Mouse (Mus musculus) MEL-GATA-1-ER (cell line): Measurements from ENCODE around the gene Hist1h4c.

Source experiments
- DNase-seq: peaks from one replicate; pipeline ENCODE4 v3.0.0-alpha.2; 2012; ENCODE audit warnings: low read depth; ENCODE audit errors: extremely low read depth

The Hist1h4c gene

GRCm38 (mm10) chr13:23698300-23698693, at the start of gene Hist1h4c:
Gene Hist1h4c (minus strand): TSS chr13:23698454.
- peak; percentile 99 for DNase-seq

- no peak for DNase-seq
Measured at GRCm38 (mm10) chr13:23747892-23748288, 49.6 kb upstream of the Hist1h4c start.

GRCm38 (mm10) chr13:23747081-23747891, 49.0 kb upstream of the Hist1h4c start:
- DNase-seq: peak; percentile 75

DNA sequence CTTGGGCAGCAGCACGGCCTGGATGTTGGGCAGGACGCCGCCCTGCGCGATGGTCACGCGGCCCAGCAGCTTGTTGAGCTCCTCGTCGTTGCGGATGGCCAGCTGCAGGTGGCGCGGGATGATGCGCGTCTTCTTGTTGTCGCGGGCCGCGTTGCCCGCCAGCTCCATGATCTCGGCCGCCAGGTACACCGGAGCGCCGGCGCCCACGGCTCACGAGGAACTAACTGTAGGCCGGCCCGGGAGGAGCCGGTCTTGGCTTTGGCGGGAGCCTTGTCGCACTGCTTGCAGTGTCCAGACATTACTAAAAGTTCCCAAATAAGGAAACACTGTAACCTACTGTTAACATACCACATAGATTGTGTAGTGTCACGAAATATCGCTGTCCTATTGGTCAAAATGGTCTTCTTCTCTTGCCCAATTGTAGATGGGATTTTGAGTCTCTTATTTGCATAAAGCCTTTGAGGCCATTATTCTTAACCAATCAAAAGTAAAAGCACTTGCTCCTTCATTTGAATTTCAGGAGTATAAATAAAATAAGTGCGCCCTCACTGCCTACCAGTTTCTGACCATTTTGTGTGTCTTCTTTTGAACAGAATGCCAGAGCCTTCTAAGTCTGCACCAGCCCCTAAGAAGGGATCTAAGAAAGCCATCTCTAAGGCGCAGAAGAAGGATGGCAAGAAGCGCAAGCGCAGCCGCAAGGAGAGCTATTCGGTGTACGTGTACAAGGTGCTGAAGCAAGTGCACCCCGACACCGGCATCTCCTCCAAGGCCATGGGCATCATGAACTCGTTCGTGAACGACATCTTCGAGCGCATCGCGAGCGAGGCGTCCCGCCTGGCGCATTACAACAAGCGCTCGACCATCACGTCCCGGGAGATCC, 48.2 kb upstream of the Hist1h4c start, which contains the start of gene Hist1h2bb:
TSS of gene Hist1h2bb (plus strand) at position 534 of the 880 bp plus-strand sequence.
- DNase-seq: peak; percentile 99

DNA sequence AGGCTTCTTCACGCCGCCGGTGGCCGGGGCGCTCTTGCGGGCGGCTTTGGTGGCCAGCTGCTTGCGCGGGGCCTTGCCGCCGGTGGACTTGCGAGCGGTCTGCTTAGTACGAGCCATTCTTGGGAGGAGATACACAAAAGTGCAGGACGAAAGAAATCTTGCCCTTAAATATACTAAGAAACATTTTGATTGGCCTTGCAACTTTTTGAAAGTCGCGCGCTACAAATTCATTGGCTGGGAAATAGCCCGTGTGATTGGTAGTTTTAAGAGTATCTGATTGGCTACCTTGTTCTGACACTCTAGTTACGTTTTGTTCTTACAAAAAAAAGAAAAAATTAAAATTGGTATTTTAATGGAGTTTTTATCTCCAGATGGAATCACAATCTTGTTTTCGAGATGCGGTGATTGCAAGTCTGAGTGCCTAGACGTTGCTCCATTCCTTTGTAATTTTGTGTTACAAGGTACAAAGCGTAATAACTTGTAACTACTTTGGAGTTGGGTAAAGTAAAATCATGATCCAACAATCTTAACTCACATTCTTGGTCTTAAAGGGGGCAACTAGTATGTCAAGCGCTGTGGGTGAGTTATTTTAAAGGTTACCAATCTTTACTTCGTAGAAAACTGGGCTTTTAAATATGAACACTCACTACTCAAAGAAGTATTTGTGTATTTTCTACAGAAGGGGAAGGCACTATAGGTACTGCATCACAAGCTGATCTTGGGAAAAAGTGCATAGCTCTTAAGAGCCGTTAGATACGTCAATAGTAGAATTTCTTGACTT, 47.3 kb upstream of the Hist1h4c start, which contains the start of gene Hist1h3c:
TSS of gene Hist1h3c (minus strand) at position 222 of the 781 bp plus-strand sequence.
- peak; percentile 98 for DNase-seq

DNA sequence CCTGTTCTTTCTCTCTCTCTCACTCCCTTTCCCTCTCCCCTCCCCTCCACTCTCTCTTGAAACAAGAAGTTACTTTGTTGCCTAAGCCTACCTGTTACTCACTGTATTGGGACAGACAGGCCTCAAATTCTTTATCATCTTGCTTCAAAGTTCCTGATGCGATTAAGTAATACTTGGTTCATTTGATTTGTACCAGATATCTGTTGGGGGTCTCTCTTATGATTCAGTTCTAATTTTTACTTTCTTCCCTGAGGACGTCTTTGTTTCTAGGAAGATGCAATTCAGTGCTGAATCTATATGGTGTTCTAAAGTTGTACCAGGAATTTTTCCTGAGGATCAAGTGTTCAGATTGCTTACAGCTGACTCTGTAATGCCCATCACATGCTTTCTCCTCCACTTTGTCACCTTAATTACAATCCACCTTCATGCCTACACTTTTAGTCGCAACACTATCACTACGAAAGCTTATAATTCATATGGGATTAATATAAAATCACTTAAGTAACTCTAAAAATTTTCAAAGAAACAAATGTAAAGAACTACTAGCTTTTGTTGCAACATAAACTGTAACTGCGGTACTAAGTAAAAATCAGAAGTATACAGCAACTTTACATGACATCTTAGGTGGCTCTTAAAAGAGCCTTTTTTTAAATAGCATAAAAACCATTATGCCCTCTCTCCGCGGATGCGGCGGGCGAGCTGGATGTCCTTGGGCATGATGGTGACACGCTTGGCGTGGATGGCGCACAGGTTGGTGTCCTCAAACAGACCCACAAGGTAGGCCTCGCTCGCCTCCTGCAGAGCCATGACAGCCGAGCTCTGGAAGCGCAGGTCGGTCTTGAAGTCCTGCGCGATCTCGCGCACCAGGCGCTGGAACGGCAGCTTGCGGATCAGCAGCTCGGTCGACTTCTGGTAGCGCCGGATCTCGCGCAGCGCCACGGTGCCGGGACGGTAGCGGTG, 46.4 kb upstream of the Hist1h4c start:
- DNase-seq: peak; percentile 72

DNA sequence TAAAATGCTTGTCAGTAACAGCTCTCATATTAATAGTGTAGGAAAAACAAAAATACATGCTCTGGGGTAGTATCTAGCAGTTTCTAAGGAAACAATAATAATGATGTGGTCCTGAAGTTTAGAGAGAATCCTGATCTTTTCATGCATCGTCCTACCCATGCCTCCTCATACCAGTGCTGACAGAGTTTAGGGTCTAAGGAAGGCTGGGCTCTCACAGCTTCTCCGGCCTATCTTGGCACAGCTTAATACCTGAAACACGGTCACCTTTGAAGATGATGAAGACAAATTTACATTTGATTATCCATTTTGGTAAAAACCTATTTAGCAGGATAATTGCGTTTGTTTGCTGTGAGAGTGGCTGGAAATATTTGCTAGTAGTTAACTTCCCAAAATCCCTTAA, 45.7 kb upstream of the Hist1h4c start:
- no peak for DNase-seq

DNA sequence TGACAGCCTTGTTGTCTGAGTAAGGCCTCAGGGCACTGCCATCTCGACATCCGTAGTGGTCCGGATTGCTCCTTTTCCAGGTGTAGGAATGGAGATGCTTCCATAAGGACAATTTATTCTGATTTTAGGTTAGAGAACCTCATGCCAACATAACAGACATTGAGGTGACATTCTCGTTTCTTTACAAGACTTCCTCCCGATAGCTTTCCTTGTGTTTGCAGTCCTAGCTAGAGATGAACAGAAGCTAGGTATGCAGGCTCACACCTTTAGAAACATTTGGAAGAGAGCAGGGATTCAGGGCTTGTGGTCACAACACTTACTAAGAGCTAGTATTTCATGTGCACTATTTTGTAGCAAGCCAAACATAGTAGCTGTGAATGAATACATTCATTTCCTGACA, 45.0 kb upstream of the Hist1h4c start:
- DNase-seq: no peak

GRCm38 (mm10) chr13:23742007-23742406, 43.8 kb upstream of the Hist1h4c start:
- DNase-seq: no peak

GRCm38 (mm10) chr13:23740910-23741309, 42.7 kb upstream of the Hist1h4c start:
- no peak for DNase-seq

- no peak for DNase-seq
Measured at GRCm38 (mm10) chr13:23740256-23740840, 42.1 kb upstream of the Hist1h4c start.

GRCm38 (mm10) chr13:23739922-23740252, 41.6 kb upstream of the Hist1h4c start:
- no peak for DNase-seq

GRCm38 (mm10) chr13:23739069-23739921, 41.0 kb upstream of the Hist1h4c start:
- DNase-seq: peak; percentile 96

DNA sequence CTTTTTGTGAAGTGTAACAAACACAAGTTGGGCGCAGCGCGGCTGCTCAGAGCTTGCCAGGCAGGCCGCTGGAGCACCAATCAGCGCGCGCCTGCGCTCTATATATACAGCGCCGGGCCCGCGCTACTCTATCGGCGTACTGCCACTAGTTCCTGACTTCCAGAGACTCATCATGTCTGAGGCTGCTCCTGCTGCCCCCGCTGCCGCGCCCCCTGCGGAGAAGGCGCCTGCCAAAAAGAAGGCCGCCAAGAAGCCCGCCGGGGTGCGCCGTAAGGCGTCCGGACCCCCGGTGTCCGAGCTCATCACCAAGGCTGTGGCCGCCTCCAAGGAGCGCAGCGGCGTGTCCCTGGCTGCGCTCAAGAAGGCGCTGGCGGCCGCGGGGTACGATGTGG, 40.4 kb upstream of the Hist1h4c start, which contains the start of gene Hist1h1c:
TSS of gene Hist1h1c (plus strand) at position 132 of the 392 bp plus-strand sequence.
- peak; percentile 92 for DNase-seq

DNA sequence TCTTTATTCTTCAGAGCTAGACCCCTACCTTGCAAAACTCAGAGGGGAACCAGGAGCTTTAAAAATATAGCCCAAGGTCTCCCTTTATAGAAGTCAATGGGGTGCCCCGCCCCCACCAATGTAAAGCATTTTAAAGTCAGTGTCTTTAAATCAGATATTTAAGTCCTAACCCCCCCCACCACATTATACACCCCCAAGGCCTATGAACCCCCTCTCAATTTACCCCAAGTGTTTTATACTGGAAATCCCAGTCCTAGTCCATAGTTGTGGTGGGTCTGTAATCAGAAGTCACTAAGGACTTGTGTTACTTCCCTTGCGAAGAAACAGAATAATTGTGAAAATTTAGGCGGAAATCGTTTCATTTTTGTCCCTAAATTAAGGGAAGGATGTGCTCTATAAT, 39.8 kb upstream of the Hist1h4c start:
- no peak for DNase-seq

GRCm38 (mm10) chr13:23737091-23737490, 38.8 kb upstream of the Hist1h4c start:
- DNase-seq: no peak

DNA sequence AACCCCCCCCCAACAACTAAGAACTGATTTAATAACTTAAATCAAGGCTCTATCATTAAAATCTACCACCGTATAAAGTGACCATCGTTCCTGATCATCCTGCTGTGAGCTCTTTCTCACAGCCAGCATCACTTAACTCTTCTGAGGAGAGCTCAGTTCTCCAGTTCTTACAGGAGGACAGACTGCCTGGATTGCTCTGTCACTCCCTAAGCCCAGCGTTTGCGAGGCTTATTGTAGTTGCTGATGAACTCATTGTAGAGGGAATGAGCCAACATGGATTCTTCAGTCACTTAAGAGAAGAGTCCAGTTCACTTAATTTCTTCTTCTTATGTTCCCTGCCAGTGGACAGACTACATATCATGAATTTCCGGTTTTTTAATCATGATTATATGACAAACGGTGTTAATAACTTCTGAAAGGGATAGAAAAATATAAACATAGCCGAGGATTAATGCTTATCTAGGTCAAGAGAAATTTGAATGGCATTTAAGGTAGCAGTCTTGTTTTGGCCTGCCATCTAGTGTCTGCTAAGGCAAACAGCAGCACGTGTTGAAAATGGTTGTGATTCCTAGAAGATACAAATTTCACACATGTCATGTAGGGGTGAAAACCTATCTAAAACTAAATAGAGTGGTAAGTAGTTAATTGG, 34.0 kb upstream of the Hist1h4c start:
- DNase-seq: peak; percentile 70

DNA sequence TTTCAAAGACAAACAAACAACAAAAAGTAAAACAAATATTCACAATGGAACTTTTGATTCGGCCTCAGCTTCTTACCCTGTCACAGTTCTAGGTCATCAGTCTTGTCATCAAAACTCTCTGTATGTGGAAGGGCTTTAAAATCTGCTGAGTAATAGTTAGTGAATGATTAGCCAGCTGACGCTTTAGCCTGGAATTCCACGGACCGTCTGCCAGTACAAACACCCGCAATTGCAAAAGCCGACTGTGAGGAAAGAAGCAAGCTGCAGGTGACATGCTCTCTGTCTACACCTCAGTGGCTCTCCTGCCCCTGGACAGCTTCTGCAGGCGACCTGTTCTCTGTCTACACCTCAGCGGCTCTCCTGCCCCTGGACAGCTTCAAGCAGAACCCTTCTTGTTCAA, 32.2 kb upstream of the Hist1h4c start:
- no peak for DNase-seq
